Mouse (Mus musculus): ENCODE data around the gene Lrfn4. TPM values are rescaled to one million over a fixed set of nuclear protein-coding genes. Genes with fewer than 3 reads are reported as not detected.

The Lrfn4 gene
- total RNA-seq (2017), result not detected in 2 replicates

DNA sequence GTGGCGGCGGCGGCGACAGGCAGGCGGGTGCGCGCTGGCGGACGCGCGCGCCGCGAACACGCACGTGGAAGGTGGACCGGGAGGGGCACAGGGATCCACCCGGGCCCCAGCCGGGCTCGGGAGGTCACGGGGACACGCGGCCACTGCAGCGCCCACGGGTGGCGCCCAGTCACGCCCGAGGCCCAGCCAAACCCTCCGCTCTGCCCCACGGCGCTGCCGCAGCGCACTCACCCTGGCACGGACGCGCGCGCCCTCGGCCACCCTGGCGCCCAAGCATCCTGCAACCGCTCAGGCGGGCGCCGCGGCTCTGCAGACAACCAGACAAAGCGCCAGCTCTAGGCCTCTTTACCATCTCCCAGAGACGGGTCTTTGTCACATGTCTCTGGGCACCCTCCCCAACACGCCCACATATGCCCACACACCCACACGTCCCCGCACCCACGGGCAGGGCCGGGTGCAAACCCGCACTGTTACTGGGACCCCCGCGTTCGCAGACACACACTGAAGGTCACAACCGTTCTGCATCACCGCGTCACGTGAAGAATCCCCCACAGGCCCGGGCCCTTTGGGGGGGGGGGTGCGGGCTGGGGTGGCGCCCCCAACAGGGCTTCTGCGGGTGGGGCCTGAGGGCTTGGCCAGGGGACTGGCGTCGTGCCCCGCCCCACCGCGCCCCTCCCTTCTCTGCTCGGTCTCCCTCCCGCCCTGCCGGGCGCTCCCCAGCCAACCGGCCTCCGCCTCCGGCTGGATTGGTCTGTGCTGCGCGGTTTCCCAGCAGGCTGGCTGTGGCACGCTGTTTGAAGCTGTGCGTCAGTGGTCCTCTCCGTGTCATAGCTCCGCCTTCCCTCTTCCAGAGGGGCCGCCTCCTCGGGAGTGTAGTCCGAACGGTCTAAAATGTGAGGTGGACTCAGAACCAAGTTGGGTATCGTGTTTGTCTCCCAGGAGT is at the start of gene Lrfn4:
Gene Lrfn4, minus strand, starts transcription at position 517 of the 943 bp plus-strand sequence.
- ATAC-seq (ENCODE audit: extremely low read depth, insufficient number of reproducible peaks, low FRiP score, poor library complexity, severe bottlenecking), result no peak

GRCm38 (mm10) chr19:4658156-4658555 is 42.7 kb upstream of the Lrfn4 start:
- no peak for ATAC-seq (ENCODE audit: extremely low read depth, insufficient number of reproducible peaks, low FRiP score, poor library complexity, severe bottlenecking)

GRCm38 (mm10) chr19:4646917-4647492 is 31.5 kb upstream of the Lrfn4 start:
- no peak for ATAC-seq (ENCODE audit: extremely low read depth, insufficient number of reproducible peaks, low FRiP score, poor library complexity, severe bottlenecking)

GRCm38 (mm10) chr19:4644271-4644670 is 28.8 kb upstream of the Lrfn4 start:
- ATAC-seq (ENCODE audit: extremely low read depth, insufficient number of reproducible peaks, low FRiP score, poor library complexity, severe bottlenecking), result no peak

GRCm38 (mm10) chr19:4635986-4636385 is 20.5 kb upstream of the Lrfn4 start:
- no peak for ATAC-seq (ENCODE audit: extremely low read depth, insufficient number of reproducible peaks, low FRiP score, poor library complexity, severe bottlenecking)

DNA sequence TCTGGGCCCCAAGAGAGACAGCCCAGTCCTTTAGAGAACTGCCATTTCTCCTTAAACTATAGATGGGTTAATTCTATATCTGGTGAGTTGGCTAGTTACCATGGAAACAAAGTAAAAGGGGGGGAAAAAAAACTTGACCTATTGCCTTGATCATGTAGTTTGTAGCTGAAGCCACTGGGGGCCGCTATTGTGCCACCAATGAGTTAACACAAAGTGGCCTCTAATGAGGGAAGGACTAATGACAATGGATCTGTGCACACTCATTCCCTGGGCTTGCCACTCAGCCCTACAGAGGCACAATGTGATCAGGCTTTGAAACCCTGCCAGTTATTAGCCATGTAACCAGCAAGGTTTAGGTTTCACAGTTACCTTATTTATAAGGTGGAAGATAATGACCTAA is 13.4 kb upstream of the Lrfn4 start:
- peak; percentile 55 for ATAC-seq (ENCODE audit: extremely low read depth, insufficient number of reproducible peaks, low FRiP score, poor library complexity, severe bottlenecking)

DNA sequence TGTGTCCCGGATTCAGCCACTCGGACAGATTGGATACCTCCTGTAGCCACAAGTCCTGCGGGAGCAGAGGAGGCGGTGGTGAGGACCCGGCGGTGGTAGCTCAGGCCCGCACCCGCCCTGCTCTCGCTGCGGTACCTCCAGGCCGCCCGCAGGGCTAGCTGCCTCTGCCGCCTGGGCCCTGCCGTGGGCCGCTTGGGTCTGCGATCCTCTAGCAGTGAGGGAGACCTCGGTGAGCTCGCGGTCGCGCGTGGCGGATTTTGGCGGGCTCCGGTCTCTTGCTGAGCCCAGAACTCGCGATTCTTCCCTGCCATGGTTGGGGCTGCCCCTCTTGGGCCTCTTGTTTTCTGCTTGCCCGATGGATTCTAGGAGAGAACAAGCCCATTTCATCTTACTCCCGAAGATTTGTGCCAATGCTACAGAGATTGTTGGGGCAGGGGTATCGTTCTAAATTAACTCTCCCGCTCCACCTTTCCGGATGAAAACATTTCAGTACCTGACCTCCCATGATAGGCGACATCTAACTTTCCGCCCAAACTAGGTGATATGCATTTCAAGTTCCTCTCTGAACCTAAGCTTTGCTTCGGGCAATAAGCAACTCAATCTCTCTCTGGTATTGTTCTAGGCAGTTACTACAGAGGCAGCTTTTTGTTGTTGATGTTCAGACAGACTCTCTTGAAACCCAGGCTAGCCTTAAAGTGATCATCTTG is 10.5 kb upstream of the Lrfn4 start:
- ATAC-seq (ENCODE audit: extremely low read depth, insufficient number of reproducible peaks, low FRiP score, poor library complexity, severe bottlenecking), result no peak

GRCm38 (mm10) chr19:4625179-4625828 is 9.8 kb upstream of the Lrfn4 start, which contains the start of gene Rce1:
Gene Rce1, minus strand, starts transcription at chr19:4625641.
- peak; percentile 76 for ATAC-seq (ENCODE audit: extremely low read depth, insufficient number of reproducible peaks, low FRiP score, poor library complexity, severe bottlenecking)

- no peak for ATAC-seq (ENCODE audit: extremely low read depth, insufficient number of reproducible peaks, low FRiP score, poor library complexity, severe bottlenecking)
Measured at GRCm38 (mm10) chr19:4624406-4625178, 9.1 kb upstream of the Lrfn4 start.

DNA sequence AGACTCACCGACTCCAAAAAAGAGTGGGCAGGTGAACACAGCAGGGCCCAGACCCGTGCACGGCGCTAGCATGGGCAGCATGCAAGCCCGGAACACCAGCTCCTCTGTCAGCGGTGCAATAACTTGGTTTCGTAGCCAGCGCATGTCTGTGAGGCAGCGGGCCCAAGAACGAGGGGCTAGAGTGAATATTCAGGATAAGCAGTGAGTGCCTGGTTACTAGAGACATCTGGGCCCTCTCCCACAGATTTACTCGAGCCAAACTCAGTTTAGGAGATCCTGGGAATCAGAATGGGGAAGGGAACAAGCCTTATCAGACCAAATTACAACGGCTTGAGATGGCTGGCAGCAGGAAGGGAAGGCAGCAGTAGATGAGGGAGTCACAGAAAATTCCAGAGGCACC is 8.5 kb upstream of the Lrfn4 start:
- ATAC-seq (ENCODE audit: extremely low read depth, insufficient number of reproducible peaks, low FRiP score, poor library complexity, severe bottlenecking), result no peak

- ATAC-seq (ENCODE audit: extremely low read depth, insufficient number of reproducible peaks, low FRiP score, poor library complexity, severe bottlenecking), result no peak
Measured at GRCm38 (mm10) chr19:4623419-4623818, 8.0 kb upstream of the Lrfn4 start.

GRCm38 (mm10) chr19:4622780-4623179 is 7.3 kb upstream of the Lrfn4 start:
- ATAC-seq (ENCODE audit: extremely low read depth, insufficient number of reproducible peaks, low FRiP score, poor library complexity, severe bottlenecking), result no peak

GRCm38 (mm10) chr19:4620721-4621120 is 5.3 kb upstream of the Lrfn4 start:
- ATAC-seq (ENCODE audit: extremely low read depth, insufficient number of reproducible peaks, low FRiP score, poor library complexity, severe bottlenecking), result no peak

DNA sequence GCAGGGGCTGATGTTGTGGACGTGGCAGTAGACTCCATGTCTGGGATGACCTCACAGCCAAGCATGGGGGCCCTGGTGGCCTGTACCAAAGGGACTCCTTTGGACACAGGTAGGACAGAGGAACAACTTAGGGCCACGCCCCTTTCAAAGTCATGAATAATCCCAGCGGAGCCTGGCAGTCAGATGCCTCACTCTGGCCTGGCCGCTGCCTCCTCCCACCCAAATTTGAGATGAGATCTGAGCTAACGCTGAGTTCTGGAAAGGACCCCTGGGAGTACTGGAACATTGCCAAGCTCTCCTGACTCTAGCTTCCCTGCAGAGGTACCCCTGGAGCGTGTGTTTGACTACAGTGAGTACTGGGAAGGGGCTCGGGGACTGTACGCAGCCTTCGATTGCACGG is 4.0 kb upstream of the Lrfn4 start:
- ATAC-seq (ENCODE audit: extremely low read depth, insufficient number of reproducible peaks, low FRiP score, poor library complexity, severe bottlenecking), result no peak

- ATAC-seq (ENCODE audit: extremely low read depth, insufficient number of reproducible peaks, low FRiP score, poor library complexity, severe bottlenecking), result no peak
Measured at GRCm38 (mm10) chr19:4618183-4618582, 2.7 kb upstream of the Lrfn4 start.

DNA sequence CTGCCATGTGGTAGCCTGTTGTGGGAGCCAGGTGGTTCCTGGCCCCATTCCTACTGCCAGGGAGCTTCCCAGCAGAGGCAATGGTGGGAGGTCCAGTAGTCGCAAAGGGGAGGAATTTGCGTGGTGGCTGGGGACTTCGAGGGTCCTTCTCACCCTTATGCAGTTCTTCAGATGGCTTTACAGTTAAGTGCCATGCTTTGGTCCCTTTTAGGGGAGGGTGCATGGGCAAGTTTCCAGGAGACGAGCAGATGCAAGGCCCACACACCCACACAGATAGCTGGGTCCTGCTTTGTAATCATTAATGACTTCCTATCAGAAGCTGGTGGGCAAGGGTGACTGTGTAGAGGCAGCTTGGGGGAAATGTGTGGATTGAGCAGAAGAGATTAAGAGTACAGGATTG is 1.1 kb upstream of the Lrfn4 start:
- ATAC-seq (ENCODE audit: extremely low read depth, insufficient number of reproducible peaks, low FRiP score, poor library complexity, severe bottlenecking), result no peak

DNA sequence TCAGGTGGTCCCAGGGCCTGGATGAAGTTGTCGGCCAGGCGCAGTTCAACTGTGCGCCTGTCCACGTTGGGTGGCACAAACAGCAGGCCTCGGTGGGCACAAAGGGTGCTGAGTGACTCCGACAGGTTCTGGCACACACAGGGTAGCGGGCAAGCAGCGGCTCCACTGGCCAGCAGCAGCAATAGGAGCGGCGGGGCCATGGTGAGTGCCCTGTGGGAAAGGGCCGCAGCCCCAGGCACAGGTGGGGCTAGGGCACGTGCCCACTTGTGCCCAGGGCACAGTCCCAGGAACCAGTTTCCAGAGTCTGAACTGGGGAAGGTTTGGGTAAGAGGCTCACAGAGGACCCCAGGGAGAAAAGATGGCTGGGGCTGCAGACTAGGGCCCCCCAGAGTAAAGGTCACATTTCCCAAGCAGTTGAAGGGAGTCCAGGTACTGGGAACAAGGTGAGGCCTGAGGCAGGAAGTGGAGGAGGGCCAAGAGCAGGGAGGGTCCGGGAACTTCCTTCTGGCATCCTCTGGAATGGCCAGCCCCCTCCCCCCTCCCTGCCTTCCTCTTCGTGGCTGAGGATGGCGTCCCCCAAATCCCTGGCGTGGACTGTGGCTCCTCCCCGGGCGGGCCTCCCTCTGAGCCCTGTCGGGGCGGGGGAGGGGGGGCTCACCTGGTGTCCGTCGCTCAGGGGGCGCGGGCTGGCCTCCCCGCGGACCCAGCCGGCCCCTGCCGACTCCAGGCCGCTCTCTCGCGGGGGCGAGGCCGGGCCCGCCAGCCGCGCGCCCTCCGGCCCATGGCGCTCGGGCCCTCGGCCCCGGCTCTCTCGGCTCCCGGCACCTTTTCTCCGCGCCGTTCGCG is 939 bp downstream of the Lrfn4 start:
- ATAC-seq (ENCODE audit: extremely low read depth, insufficient number of reproducible peaks, low FRiP score, poor library complexity, severe bottlenecking), result no peak
